Mouse (Mus musculus) bone marrow macrophage, adult 2 months (primary cell): ENCODE results near the gene Tbxa2r.

Source experiments
- CTCF ChIP-seq: IDR thresholded peaks from 2 replicates; pipeline ENCODE4 v1.5.1; 2012; ENCODE audit warnings: low read depth, mild to moderate bottlenecking, low read length, moderate library complexity
- POLR2A ChIP-seq: IDR thresholded peaks from 2 replicates; pipeline ENCODE4 v1.6.1; 2012; ENCODE audit warnings: mild to moderate bottlenecking, low read depth, low read length, borderline replicate concordance

DNA sequence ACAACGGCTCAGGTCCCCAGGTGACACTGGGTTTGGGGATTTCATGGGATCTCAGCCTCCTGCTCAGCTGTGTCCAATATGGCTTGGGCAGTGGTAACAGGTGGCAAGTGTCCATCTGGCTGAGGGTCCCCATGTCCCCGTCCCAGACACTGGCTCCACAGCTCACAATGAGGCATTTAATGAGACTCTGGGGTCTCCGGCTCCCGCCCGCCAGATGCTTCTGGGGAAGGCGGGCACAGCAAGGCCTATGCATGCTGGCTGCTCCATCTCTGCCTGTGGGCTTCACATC is 38.6 kb downstream of the Tbxa2r start:
- TF ChIP-seq CTCF (no peak), POLR2A (no peak)
